Mouse (Mus musculus) ES-Bruce4 (cell line): Measurements from ENCODE around the gene Gucy1b2. TPM values are rescaled to one million over a fixed set of nuclear protein-coding genes. Genes with fewer than 3 reads are reported as not detected.

ENCODE experiments used
- H3K27ac ChIP-seq: 2 replicates; pipeline ENCODE4 v1.5.1; 2012; ENCODE audit warnings: low read length, inconsistent platforms; ENCODE audit not compliant: insufficient read depth
- H3K27me3 ChIP-seq: 2 replicates; pipeline ENCODE4 v1.6.1; 2012; ENCODE audit warnings: mild to moderate bottlenecking, low read length, inconsistent platforms; ENCODE audit not compliant: control insufficient read depth, poor library complexity, insufficient read depth, severe bottlenecking
- H3K36me3 ChIP-seq: 2 replicates; pipeline ENCODE4 v1.6.1; 2012; ENCODE audit warnings: inconsistent platforms, mild to moderate bottlenecking, low read length, moderate library complexity; ENCODE audit not compliant: control insufficient read depth, poor library complexity, insufficient read depth, severe bottlenecking
- H3K4me1 ChIP-seq: one replicate; pipeline ENCODE4 v1.8.1; 2011; ENCODE audit warnings: low read length; ENCODE audit not compliant: control insufficient read depth, insufficient read depth
- H3K4me3 ChIP-seq: 2 replicates; pipeline ENCODE4 v1.5.1; 2011; ENCODE audit warnings: low read depth, mild to moderate bottlenecking, low read length
- H3K9ac ChIP-seq: 2 replicates; pipeline ENCODE4 v1.6.1; 2012; ENCODE audit warnings: low read depth, mild to moderate bottlenecking, inconsistent platforms; ENCODE audit not compliant: poor library complexity, severe bottlenecking
- H3K9me3 ChIP-seq: replicated peaks from 2 replicates; pipeline ENCODE4 v1.6.1; 2012; ENCODE audit warnings: mild to moderate bottlenecking, low read length, inconsistent platforms; ENCODE audit not compliant: control insufficient read depth, poor library complexity, insufficient read depth, severe bottlenecking
- CTCF ChIP-seq: IDR thresholded peaks from one replicate; pipeline ENCODE4 v1.8.1; 2011; ENCODE audit warnings: low read depth, low read length
- EP300 ChIP-seq: IDR thresholded peaks from 2 replicates; pipeline ENCODE4 v1.6.1; 2011; ENCODE audit warnings: low read depth, low read length; ENCODE audit not compliant: insufficient read depth
- POLR2A ChIP-seq: IDR thresholded peaks from one replicate; pipeline ENCODE4 v1.8.1; 2011; ENCODE audit warnings: low read length; ENCODE audit not compliant: insufficient read depth
- polyA plus RNA-seq: library from polyadenylated mRNA; stranded (reverse); fragments of >200 nt; gene quantifications from 2 replicates; pipeline ENCODE4 v1.2.4, GENCODE M21; 2011; ENCODE audit warnings: low read depth; ENCODE audit not compliant: missing spikeins, insufficient read depth, insufficient read length

Gucy1b2 gene
- polyA plus RNA-seq, 1 experiment: not detected

DNA sequence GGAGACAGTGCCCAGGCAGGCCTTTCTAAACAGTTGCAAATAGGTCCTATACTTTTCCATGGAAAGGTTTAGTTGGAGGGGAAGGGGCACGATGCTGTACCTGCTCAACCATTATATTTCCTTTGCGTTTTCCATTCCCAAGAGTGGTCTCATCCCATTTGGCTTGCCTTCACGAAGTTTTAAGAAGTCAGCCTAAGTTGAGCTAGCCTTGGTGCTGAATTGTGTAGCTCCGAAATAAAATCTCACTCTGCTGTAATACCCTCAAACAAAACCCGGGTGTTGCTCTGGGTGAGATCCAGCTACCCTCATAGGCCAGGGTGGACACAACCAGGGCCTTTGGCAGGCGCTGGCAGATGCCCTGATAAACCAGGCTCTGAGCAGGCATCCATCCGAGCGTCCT is 25.3 kb upstream of the Gucy1b2 start:
- H3K9ac ChIP-seq: no peak overlapping the region
- no peaks in the 10 kb centered on the region for H3K4me1 ChIP-seq
- no peaks in the 10 kb centered on the region for H3K27me3 ChIP-seq
- no peaks in the 10 kb centered on the region for H3K36me3 ChIP-seq
- H3K9me3 ChIP-seq: no peaks in the 10 kb centered on the region
- TF ChIP-seq CTCF: no peak
- no peak for TF ChIP-seq POLR2A
- TF ChIP-seq EP300: no peak
- no peak overlapping the region for H3K4me3 ChIP-seq
- no peak overlapping the region for H3K27ac ChIP-seq

DNA sequence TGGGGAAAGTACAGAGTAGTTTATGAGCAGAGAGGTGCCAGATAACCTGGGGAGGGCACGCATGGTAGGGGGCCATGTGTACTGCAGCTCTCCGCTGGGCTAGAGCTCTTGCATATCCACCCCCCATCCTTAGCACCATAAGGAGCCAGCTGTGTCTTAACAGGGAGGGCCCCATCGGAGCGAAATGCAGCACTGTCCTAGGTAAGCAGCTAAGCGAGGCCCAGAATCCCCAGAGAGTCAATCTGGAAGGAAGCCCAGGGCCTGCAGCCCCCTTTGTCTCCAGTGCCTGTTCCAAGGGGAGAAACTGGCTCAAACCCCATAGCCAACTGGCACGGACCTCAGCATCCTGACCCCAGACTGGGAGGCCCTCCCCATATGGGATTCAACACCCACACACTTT is 23.3 kb upstream of the Gucy1b2 start:
- no peak overlapping the region for H3K9ac ChIP-seq
- H3K36me3 ChIP-seq: no peaks in the 10 kb centered on the region
- no peaks in the 10 kb centered on the region for H3K27me3 ChIP-seq
- H3K4me3 ChIP-seq: no peak overlapping the region
- TF ChIP-seq POLR2A: no peak
- no peak for TF ChIP-seq EP300
- TF ChIP-seq CTCF: no peak
- H3K4me1 ChIP-seq: no peaks in the 10 kb centered on the region
- H3K27ac ChIP-seq: no peak overlapping the region
- no peaks in the 10 kb centered on the region for H3K9me3 ChIP-seq

DNA sequence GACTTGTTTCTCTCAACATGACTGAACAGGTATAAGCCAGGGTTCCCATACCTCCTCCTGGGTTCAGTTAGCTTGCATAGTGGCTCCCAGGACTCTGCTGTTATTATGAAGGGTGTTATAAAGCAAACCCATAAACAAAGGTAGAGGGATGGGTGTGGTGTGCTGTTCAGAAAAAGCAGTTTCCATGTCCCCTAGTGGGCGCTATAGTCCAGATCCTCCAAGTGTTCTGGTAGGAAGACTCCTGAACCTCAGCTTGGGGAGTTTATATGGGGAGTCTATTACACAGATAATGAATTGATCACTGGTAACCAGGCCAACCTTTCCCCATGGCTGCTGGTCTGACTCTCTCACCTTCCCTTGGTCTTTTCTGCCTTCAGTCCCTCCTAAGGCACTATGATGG is 18.4 kb upstream of the Gucy1b2 start:
- Histone ChIP-seq H3K4me3 (no peak overlapping the region), H3K36me3 (no peaks in the 10 kb centered on the region), H3K4me1 (no peaks in the 10 kb centered on the region), H3K9ac (no peak overlapping the region), H3K27me3 (no peaks in the 10 kb centered on the region), H3K27ac (no peak overlapping the region), H3K9me3 (no peaks in the 10 kb centered on the region)
- TF ChIP-seq EP300 (no peak), POLR2A (no peak)

DNA sequence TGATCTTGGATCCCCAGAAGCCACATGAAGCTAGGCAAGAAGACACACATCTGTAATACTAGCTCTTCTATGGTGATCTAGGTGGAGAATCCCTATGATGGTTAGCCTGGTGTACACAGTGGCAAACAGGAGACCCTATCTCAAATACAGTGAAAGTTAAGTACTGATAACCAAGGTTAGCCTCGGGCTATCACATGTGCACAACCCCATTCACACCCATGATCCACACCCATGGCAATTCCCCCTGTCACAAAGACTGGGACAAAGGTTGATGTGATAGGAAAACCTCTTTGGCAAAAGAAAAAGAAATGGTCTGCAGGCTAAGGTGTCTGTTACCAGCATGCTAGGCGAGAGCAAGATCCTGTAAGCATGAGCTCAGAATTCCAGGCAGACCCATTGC is 16.0 kb upstream of the Gucy1b2 start:
- Histone ChIP-seq H3K9ac (no peak overlapping the region), H3K4me3 (no peak overlapping the region), H3K9me3 (no peaks in the 10 kb centered on the region), H3K27ac (no peak overlapping the region), H3K4me1 (no peaks in the 10 kb centered on the region), H3K27me3 (no peaks in the 10 kb centered on the region), H3K36me3 (no peaks in the 10 kb centered on the region)
- TF ChIP-seq CTCF (no peak), EP300 (no peak), POLR2A (no peak)

DNA sequence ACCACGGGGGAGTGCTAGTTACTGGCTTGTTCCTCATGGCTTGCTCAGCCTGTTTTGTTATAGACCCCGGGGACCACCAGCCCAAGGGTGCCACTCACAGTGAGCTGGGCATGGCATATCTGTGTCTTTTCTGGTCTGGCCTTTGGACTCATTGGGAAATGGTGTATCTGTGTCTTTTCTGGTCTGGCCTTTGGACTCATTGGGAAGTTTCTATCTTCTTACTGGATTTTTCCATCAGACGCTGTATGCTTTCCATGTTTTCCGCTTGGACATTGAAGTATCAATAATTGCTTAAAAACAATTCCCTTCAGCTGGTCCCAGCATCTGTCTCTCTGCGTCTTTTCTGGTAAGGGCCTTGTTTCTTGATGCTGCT is 12.7 kb upstream of the Gucy1b2 start:
- Histone ChIP-seq H3K4me3 (no peak overlapping the region), H3K36me3 (no peaks in the 10 kb centered on the region), H3K9me3 (no peaks in the 10 kb centered on the region), H3K27ac (no peak overlapping the region), H3K9ac (no peak overlapping the region), H3K27me3 (no peaks in the 10 kb centered on the region), H3K4me1 (no peaks in the 10 kb centered on the region)
- no peak for TF ChIP-seq POLR2A
- no peak for TF ChIP-seq EP300
- TF ChIP-seq CTCF: no peak

DNA sequence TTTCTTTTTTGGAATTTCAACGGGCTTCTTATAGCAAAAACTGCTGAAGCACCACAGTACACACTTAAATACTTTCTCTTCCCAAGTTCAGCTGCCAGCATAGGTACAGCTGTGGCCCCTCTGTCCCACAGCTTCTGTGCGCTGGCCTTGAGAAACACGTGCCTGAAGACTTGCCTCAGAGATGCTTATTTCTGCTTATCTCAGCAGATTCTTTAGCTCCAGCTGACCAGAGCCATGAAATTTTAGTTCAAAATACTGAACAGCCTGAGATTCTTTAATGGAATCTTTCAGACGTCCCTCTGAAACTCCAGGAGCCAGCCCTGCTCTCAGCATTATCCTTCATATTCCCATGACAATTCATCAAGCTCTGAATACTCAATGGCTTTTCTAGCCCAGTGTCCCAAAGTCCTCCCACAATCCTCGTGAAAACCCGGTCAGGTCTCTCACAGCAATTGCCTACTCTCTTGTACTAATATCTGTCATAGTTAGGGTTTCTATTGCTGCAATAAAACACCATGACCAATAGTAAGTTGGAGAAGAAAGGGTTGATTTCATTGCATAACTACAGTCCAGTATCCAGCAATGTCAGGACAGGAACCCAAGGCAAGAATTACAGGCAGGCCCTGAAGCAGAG is 12.1 kb upstream of the Gucy1b2 start:
- H3K9ac ChIP-seq: no peak overlapping the region
- H3K4me1 ChIP-seq: no peaks in the 10 kb centered on the region
- H3K4me3 ChIP-seq: no peak overlapping the region
- no peaks in the 10 kb centered on the region for H3K9me3 ChIP-seq
- no peaks in the 10 kb centered on the region for H3K27me3 ChIP-seq
- H3K36me3 ChIP-seq: no peaks in the 10 kb centered on the region
- no peak overlapping the region for H3K27ac ChIP-seq
- TF ChIP-seq CTCF: no peak
- TF ChIP-seq POLR2A: no peak
- TF ChIP-seq EP300: no peak
